Mouse (Mus musculus) lung, postnatal 10 days (tissue): ENCODE data around the gene Atp2b2.

ENCODE experiments used
- DNase-seq: peaks from one replicate; pipeline ENCODE4 v3.0.0; 2021

The Atp2b2 gene

GRCm38 (mm10) chr6:113886886-113887285 is 155.5 kb downstream of the Atp2b2 start:
- no peak for DNase-seq

- no peak for DNase-seq
These were observed 157.6 kb downstream of the Atp2b2 start for GRCm38 (mm10) chr6:113884806-113885205.

- DNase-seq = no peak
These were observed 159.2 kb downstream of the Atp2b2 start for GRCm38 (mm10) chr6:113883225-113883624.

- DNase-seq = no peak
These were observed 160.0 kb downstream of the Atp2b2 start for GRCm38 (mm10) chr6:113882396-113882795.

- peak; percentile 43 for DNase-seq
These were observed 160.7 kb downstream of the Atp2b2 start for GRCm38 (mm10) chr6:113881561-113882243.

- no peak for DNase-seq
These were observed 163.0 kb downstream of the Atp2b2 start for GRCm38 (mm10) chr6:113879366-113879765.

GRCm38 (mm10) chr6:113878510-113879128 is 163.8 kb downstream of the Atp2b2 start:
- no peak for DNase-seq

- DNase-seq = no peak
These were observed 165.8 kb downstream of the Atp2b2 start for GRCm38 (mm10) chr6:113876585-113876984.

GRCm38 (mm10) chr6:113875201-113875600 is 167.2 kb downstream of the Atp2b2 start:
- no peak for DNase-seq

- DNase-seq = no peak
These were observed 169.8 kb downstream of the Atp2b2 start for GRCm38 (mm10) chr6:113872654-113873053.

- DNase-seq = no peak
These were observed 171.6 kb downstream of the Atp2b2 start for GRCm38 (mm10) chr6:113870775-113871174.

- no peak for DNase-seq
These were observed 173.9 kb downstream of the Atp2b2 start for GRCm38 (mm10) chr6:113868552-113868951.

GRCm38 (mm10) chr6:113865699-113866098 is 176.7 kb downstream of the Atp2b2 start:
- no peak for DNase-seq

- no peak for DNase-seq
These were observed 177.6 kb downstream of the Atp2b2 start for GRCm38 (mm10) chr6:113864812-113865211.

- DNase-seq = no peak
These were observed 179.5 kb downstream of the Atp2b2 start for GRCm38 (mm10) chr6:113862955-113863354.

GRCm38 (mm10) chr6:113861938-113862337 is 180.5 kb downstream of the Atp2b2 start:
- no peak for DNase-seq

GRCm38 (mm10) chr6:113861375-113861770 is 181.0 kb downstream of the Atp2b2 start:
- DNase-seq = no peak

- DNase-seq = no peak
These were observed 181.6 kb downstream of the Atp2b2 start for GRCm38 (mm10) chr6:113860735-113861374.

- no peak for DNase-seq
These were observed 182.2 kb downstream of the Atp2b2 start for GRCm38 (mm10) chr6:113860023-113860734.

GRCm38 (mm10) chr6:113858317-113858716 is 184.1 kb downstream of the Atp2b2 start:
- no peak for DNase-seq

- no peak for DNase-seq
These were observed 185.0 kb downstream of the Atp2b2 start for GRCm38 (mm10) chr6:113857310-113857873.

- DNase-seq = no peak
These were observed 185.6 kb downstream of the Atp2b2 start for GRCm38 (mm10) chr6:113856790-113857189.

- no peak for DNase-seq
These were observed 186.2 kb downstream of the Atp2b2 start for GRCm38 (mm10) chr6:113856095-113856646.
